Mouse (Mus musculus): ENCODE results near the gene Dvl2.

Gene Dvl2

DNA sequence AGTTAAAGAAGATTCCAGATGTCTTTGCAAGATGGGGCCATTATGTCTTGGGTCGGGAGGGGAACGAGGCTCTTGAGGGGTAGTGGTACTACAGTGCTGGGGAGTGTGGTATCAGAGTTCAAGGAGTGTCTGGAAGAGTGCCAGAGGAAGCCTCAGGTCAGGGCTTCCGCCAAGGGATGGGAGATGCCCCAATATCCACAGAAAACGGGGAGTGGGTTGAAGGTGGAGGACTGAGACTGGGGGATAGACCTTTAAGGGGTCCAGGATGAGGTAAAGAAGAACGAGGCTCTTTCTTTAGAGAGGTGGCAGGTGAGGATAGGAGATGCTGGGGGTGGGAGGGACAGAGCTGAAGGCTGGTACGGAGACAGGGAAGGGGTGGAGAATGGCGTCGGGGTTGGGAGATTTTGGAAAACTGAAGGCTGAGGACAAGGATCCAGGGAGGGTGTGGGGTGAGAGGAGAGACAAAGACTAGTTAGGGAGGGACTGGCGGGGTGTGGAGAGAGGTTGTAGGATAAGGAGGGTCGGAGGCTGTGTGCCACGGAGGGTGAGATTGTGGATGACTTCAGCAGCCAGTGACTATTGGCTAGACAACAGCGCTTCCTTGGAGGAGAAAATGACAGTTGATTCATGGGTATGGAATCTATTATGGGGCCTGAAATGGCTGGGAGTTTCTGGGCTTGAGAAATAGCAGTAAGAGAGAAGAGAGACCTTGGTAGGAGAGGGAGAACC lies 28.2 kb downstream of the Dvl2 start:
- DNase-seq (ENCODE audit: low read depth, low spot score), result peak; percentile 16

DNA sequence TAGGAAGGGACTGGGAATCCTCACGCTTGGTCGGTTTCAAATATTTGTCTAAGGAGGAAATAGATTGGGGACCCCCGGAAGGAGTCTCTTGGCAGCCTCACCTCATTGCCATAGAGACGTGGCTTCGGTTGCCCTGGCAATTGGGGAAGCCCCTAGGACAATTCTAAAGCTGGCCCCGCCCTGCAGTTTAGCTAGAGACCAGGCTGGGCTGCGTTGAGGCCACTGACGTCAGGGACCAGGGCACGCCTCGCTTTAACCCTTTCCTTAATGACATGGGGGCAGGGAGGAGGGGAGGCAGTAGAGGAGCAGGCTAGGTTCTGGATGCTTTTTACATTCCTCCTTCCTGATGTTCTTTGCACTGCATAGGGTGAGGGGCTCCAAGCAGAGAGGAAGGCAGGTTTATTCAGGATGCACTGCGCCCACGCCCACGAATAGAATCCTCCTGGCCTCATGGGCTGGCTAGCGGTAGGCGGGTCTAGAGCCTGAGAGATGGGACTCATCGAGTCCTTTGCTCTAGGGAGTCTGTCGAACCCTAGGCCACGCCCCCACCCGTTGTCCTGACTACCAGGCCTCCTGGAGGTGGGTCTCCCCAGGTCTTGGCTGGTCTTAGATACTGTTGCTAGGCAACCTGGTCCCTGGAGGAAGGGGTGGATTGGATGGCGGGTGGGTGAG lies 28.9 kb downstream of the Dvl2 start:
- DNase-seq (ENCODE audit: low read depth, low spot score), result peak; percentile 94

DNA sequence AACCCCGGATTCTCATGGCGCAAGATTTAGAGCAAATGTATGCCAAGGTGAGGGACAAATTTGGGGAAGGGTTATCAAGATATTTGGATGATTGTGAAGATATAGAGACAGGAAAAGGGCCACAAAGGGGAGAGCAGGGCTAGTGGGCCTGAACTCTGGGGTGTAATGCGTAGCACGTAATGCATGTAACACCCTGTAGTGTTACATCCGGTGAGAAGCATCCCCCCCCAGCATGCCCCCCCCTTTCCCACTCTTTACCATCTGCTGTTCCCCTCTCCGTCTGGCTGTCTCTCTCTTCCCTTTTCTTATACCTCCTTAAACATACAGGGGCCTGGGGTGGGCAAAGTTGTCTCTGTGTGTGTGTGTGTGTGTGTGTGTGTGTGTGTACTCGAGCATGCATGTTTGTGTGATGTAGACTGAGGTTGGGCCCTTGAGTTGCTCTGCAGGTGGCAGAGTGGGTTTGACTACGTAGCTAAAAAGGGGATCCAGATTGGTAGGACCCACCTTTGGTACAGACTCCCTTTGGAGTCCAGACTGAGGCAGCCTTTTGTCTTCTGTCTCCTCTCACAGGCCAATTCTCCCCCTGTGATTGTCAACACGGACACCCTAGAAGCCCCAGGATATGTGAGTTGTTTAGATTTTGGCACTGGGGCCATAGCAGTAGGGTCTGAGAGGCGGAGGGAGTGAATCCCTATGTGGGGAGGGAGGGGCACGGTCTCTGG lies 29.6 kb downstream of the Dvl2 start:
- no peak for DNase-seq (ENCODE audit: low read depth, low spot score)

DNA sequence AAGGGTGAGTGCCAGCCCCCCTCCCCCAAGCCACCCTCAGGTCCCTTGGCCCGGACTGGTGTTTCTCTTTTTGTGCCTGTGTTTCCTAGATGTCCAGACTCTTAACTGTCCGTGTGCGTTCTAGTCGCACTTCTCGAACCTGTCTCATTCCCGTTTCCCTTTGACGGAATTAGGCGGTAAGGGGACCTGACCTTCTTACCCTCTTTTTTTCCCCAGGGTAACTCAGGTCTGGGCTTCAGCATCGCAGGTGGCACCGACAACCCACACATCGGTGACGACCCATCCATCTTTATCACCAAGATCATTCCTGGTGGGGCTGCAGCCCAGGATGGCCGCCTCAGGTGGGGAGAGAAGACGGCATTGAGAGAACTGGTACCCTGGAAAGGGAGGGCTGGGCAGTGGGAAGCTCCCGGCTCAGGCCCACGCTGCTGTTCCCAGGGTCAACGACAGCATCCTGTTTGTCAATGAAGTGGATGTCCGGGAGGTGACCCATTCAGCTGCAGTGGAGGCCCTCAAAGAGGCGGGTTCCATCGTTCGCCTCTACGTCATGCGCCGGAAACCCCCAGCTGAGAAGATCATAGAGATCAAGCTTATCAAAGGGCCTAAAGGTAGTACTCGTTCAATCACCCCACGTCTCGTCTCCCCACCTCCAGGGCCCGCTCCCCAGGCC lies 30.4 kb downstream of the Dvl2 start:
- DNase-seq (ENCODE audit: low read depth, low spot score), result no peak

DNA sequence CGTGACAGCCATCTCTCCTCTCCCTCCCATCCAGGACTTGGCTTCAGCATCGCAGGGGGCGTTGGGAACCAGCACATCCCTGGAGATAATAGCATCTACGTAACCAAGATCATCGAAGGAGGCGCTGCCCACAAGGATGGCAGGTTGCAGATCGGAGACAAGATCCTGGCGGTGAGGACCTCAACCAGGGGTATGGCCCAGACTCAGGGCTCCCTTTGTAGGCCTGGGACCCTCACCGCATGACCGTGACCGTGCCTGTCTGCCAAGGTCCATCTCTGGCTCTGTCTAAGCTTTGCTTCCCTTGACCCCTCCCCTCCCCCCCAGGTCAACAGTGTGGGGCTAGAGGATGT lies 30.9 kb downstream of the Dvl2 start:
- DNase-seq (ENCODE audit: low read depth, low spot score), result no peak

DNA sequence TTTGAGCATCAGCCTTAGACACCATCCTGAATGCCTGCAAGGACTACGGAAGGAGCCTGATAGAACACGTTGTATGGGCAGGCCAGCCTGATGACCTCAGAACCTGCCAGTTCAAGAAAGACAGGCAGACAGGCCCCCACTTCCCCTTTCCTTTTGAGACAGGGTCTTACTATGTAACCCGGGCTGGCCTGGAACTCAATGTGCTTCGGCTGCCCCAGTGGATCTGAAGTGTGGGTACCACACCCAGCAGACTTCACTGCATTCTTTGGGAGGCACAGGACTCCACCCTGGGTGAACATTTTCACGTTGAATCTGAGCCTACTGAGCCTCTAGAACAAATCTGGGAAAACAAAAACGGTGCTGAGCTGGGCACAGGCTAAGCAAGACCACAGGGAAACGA lies 37.8 kb downstream of the Dvl2 start:
- no peak for DNase-seq (ENCODE audit: low read depth, low spot score)

DNA sequence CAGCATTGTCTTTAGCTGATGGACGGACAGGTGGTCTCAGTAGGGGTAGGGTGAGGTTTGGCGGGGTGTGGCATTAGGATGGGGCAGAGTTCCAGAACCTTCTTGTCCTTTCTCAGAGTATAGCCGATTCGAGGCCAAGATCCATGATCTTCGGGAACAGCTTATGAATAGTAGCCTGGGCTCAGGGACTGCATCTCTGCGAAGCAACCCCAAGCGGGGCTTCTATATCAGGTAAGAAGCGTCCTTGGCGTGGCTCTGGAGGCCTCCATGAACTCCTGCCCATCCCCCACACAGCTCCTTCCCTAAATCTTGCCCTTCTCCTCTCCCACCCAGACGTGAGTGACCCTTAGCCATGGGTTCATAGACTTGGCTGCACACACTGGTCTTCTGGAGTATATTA lies 39.2 kb downstream of the Dvl2 start:
- no peak for DNase-seq (ENCODE audit: low read depth, low spot score)

DNA sequence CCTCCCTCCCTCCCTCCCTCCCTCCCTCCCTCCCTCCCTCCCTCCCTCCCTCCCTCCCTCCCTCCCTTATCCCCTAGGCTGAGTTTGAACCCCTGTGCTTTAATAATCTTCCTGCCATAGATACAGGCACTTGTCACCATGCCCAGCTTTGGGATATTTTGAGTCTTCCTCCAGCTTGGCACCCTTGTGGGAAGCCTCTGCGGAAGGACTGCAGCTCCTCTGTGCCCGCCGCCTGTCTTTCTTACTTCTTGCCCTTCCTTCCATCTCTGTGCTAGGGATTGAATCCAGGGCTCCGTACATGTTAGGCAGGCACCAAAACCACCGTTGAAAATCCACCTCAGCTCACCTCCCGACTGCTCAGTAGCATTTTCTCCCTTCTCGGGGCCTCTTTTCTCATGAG lies 39.8 kb downstream of the Dvl2 start:
- DNase-seq (ENCODE audit: low read depth, low spot score), result no peak

DNA sequence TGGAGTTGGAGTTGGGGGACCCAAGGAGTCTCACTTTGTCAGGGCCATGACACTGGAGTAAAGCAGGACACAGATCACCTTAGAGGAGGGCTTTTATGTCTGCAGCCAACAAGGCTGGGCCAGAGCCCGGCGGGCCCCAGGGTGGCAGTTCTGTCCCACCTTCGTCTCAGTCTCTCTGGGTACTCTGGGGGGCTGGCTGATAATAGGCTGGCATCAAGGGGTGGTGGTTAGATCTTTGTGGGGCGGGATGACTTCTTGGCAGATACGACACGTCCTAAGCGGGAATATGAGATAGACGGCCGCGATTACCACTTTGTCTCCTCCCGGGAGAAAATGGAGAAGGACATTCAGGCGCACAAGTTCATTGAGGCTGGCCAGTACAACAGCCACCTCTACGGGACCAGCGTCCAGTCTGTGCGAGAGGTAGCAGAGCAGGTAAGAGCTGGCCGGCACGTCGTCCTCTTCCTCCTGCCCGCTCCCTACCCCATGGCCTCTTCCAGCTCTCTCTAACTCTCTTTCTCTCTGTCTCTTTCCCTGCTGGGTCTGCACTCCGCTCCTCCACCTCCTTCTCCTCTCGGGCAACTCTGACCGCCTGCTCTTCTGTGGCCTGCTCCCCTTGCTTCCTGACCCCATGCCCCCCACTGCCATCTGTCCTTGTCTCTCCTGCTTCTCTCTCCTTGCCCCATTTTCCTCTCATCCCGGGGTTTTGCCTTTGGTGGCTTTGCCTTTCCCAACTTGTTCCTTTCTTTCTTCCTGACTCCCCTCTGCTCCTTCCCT lies 42.1 kb downstream of the Dvl2 start:
- no peak for DNase-seq (ENCODE audit: low read depth, low spot score)

DNA sequence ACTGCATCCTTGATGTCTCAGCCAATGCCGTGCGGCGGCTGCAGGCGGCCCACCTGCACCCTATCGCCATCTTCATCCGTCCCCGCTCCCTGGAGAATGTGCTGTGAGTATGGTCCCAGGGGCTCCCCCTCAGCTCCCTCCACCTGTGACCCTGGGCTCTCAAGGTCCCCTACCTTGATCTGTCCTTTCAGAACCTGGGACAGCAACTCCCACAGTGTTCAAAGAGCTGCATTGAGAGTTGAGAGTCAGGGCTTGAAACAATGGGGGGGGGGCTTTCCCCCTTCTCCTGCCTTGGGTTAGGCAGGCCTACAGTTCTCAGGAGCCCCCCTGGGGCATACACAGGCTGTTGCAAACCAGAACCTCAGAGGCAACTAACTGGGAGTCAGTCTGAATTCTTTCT lies 43.3 kb downstream of the Dvl2 start:
- DNase-seq (ENCODE audit: low read depth, low spot score), result no peak

DNA sequence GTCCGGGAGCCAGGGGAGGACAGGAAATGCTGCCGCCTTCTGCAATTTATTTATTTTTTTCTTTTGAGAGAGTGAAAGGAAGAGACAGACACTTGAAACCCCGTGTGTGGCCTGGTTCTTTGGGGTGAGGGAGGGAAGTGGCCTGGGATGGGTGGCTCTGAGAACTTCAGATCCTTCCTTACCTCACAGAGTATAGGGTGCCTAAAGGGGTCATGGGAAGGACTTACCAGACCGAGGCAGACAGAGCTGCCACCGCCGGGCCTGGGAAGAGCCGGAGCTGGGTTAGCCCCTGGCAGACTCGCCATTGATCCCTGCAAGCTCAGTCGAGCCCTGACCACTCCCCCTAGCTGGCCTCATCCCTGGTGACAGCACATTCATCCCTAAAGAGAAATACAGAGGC lies 45.0 kb downstream of the Dvl2 start:
- DNase-seq (ENCODE audit: low read depth, low spot score), result no peak

DNA sequence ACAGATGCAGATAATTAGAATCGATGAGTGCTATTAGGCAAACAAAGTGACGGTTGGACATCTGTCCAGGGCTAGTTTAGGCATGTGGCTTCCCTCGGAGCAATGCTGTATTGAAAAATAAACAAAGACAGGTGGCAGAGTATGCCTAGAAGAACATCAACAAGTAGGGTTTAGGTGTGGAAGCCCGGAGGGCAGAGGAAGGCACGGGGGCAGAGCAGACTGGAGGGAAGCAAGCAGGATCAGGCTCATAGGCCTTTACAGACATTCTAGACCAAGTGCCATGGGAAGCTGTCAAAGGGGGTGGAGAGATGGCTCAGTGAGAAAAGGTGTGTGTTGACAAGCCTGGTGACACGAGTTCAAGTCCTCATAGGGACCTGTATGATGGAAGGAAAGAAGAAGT lies 49.0 kb downstream of the Dvl2 start:
- DNase-seq (ENCODE audit: low read depth, low spot score), result no peak

DNA sequence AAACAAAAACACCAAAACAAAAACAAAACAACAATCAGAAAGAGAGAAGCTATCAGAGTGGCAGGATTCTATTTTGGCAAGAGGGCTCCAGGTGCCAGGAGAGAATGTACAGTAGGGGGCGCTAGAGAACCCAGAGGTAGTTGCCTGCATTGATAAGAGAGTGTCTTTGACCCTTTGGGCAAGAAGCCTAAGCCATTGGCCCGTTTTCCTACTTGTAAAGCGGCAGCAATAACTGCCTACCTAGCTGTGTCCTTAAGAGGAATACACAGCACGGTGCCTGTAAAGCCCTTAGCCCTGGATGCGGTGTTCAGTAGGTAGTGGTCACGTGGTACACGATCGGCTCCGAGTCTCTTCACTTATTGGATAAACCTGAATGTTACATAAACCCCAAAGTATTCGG lies 49.4 kb downstream of the Dvl2 start:
- DNase-seq (ENCODE audit: low read depth, low spot score), result peak; percentile 54

DNA sequence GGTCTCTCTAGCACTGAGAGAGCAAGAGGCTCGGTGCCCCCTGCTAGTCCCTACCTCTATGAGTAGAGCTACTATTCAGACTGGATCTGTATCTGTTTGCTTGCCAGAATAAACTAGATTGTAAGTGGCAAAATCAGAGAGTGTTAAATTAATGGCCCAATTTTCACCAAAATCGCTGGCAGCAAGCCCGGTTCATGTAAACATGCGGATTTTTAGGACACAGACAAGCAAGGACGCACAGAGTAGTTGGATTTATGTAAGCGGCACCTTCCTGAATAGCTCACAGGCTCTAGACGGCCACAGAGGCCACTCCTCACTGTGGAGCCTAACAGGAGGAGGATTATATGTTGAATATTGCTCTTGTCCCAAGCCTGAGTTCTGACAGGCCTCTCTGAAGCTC lies 52.8 kb downstream of the Dvl2 start:
- DNase-seq (ENCODE audit: low read depth, low spot score), result no peak

DNA sequence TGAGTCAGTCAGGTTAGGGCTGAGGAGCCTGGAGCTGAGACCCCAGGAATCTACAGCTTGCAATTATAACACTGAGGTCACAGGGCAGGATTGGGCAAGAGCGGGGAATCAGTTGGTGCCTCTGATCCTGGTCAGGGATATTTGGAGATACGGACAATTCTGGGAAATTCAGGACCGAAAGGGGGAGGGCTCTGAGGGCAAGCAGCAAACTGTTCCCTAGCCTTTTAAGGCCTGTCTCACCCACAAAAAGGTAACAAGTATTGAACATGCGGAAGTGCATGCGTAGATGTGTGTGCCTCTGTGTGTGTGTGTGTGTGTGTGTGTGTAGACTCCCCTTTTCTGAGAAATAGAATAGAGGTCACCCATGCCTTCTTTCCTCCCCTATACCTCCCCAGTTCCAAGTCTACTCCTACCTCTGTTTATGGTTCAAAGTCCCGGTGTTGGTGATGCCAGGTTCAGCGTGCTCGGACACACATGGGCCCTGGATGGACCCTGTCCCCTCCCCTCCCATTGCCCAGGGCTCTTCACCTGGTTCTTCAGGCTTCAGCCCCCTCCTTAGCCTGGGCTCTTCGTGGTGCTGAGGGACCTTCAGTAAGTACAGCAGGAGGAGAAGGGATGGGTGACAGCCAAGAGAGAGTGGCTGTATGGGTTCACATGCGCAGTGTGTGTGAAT lies 53.6 kb downstream of the Dvl2 start, which contains the start of gene Asgr1:
Asgr1 (plus strand) TSS at position 188 of the 673 bp plus-strand sequence.
- DNase-seq (ENCODE audit: low read depth, low spot score), result no peak

DNA sequence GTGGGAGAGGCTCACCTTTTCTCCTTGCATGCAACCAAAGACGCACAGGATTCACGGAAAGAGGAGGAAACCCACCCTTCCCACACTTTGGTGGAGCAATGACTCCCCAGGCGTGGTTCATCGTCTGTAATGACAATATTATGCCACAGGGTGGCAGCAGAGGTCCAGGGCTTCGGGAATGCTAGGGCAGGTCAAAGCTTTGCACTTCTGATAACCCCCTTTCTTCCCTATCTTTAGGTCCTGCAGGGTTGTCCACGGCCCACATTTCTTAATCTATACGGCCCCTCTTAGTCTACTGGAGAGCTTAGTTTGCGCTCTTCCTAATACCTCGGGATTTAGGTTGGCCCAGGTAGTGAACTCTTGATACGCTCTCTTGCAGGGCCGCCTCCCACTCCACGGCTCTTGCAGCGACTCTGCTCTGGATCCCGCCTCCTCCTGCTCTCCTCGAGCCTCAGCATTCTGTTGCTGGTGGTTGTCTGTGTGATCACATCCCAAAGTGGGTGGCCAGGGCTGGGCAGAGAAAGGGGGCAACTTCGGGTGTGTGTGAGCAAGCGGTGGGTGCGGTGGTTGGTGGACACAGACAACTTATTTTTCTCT lies 55.3 kb downstream of the Dvl2 start:
- peak; percentile 81 for DNase-seq (ENCODE audit: low read depth, low spot score)

DNA sequence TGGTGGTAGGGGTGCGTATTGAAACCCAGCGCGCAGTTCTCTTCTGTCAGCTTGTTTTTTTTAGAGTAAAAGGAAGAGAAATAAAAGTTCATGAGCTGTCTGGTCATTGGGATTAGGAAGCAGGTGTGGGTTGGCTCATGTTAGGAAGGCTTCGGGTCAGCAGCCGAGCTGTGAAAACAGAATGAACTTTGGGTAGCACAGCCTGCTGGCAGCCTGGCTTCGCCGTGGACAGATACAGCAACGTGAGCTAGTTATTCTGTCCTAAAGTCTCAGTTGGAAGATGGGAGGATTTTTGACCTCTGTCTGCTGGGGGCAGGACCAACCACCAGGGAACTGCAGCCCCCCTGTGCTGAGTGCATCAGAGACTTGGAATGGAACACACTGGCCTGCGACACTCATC lies 57.4 kb downstream of the Dvl2 start:
- DNase-seq (ENCODE audit: low read depth, low spot score), result no peak

DNA sequence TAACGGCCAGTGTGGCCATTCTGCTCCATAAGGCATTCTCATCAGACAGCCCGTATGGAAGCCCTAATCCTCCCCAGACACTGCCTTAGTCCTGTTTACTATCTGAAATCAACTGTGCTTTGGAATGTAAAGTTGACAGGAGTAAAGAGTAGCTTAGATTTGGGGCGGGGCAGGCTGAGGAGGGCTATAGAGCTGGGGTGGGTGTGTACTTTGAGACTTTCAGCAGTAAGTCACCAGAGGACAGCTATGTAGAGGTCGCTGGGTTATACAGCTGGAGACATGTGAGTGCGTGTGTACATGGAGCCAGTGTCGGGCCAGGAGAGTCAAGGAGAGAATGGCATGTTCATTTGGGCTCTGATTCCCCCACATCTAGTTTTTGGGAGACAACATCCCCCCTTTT lies 59.5 kb downstream of the Dvl2 start:
- DNase-seq (ENCODE audit: low read depth, low spot score), result no peak
